In genomic region chr12:8511037-8511882, GRCm38 (mm10) we compare ENCODE assay signal across 8 mouse cellular contexts. TPM values are rescaled to one million over a fixed set of nuclear protein-coding genes. Genes with fewer than 3 reads are reported as not detected.
A peak's percentile ranks its signal among the peaks of the same experiment; 100 is the strongest.
DNase-seq lines count a peak whose midpoint lies in the region; ATAC-seq lines count a peak whose summit lies in the region.

No protein-coding gene starts in this region.

- intact Hi-C loops in heart, postnatal 25 days (cut with DNase I): loop anchor here (5.0 kb wide), 1 partner anchor 36 kb away; no protein-coding TSS in a partner anchor
- intact Hi-C loops in heart, postnatal 10 days (cut with DNase I): no loop called here

- no peaks in the 10 kb centered on the region for H3K36me3 ChIP-seq in stomach, embryonic 16.5 days (ENCODE audit: control insufficient read depth, insufficient read depth, low read length)

- H3K4me2 ChIP-seq in stomach, embryonic 16.5 days (ENCODE audit: low read depth, low read length): 0 out of 2 replicates have a peak overlapping the region, but pooled peaks have one; percentile 9

- peak; percentile 85 for ATAC-seq in stomach, embryonic 16.5 days (ENCODE audit: insufficient read depth, low FRiP score)

- no peaks in the 10 kb centered on the region for H3K9me3 ChIP-seq in stomach, embryonic 16.5 days (replicated peaks; ENCODE audit: control insufficient read depth, low read length)

- 0 out of 2 replicates have a peak, but pooled peaks cover 3% of the 10 kb centered on the region for H3K4me1 ChIP-seq in stomach, embryonic 16.5 days (ENCODE audit: control insufficient read depth, insufficient read depth, low read length)

- H3K4me3 ChIP-seq in stomach, embryonic 16.5 days (replicated peaks; ENCODE audit: low read length): no peak overlapping the region

- H3K9ac ChIP-seq in stomach, embryonic 16.5 days (ENCODE audit: low read length): no peak overlapping the region

- no peaks in the 10 kb centered on the region for H3K27me3 ChIP-seq in stomach, embryonic 16.5 days (ENCODE audit: control insufficient read depth, insufficient read depth, low read length)

- 43% methylated on average over 18 of the region's 18 CpGs for WGBS in stomach, embryonic 16.5 days

- peak overlapping the region; percentile 34; the same call in 1 of the 2 replicates for H3K27ac ChIP-seq in stomach, embryonic 16.5 days (ENCODE audit: low read length)

- peak; percentile 47 for DNase-seq in heart, adult 8-10 months (ENCODE audit: low spot score)
- DNase-seq in heart, postnatal 25 days (ENCODE audit: low spot score): no peak
- DNase-seq in ovary, adult 18-20 months (ENCODE audit: low spot score): peak; percentile 22
- no peak for DNase-seq in ovary, postnatal 14 days (ENCODE audit: low spot score)
- DNase-seq in heart, postnatal 10 days: peak; percentile 24 to 27
- DNase-seq in c-Kit-positive CD71-positive TER-119-positive erythroid progenitor cells, embryonic 14.5 days (ENCODE audit: low spot score): no peak
- no peak for DNase-seq in right cerebral cortex, postnatal 36 days (ENCODE audit: low spot score in 2 of 2)

RNA-seq across cellular contexts. Expression of gene Rhob, which starts 11.5 kb away (rescaled TPM):
- 100 to 1,000 TPM; 134 to 157 (median 146) TPM for total RNA-seq in heart, adult 8-10 months (2022)
- total RNA-seq in heart, postnatal 25 days (2021): 100 to 1,000 TPM; 149 to 156 TPM
- total RNA-seq in heart, postnatal 10 days (2021): 100 to 1,000 TPM; 167 to 177 TPM
- polyA plus RNA-seq in stomach, embryonic 16.5 days (2015; fragmentation: Nextera tagmentation; extraction: Ambion mirVana): 32.0 and 34.3 TPM in 2 replicates

Comparison
In these comparisons a context has a peak if more than half of its experiments do, and no peak if none do; other contexts are left out.
1. DNase-seq: peak in heart, adult 8-10 months (single experiment), ovary, adult 18-20 months (single experiment) and heart, postnatal 10 days (2 of 2); none in heart, postnatal 25 days (single experiment), ovary, postnatal 14 days (single experiment), c-Kit-positive CD71-positive TER-119-positive erythroid progenitor cells, embryonic 14.5 days (single experiment) and right cerebral cortex, postnatal 36 days (0 of 2).